Mouse (Mus musculus): ENCODE data around the gene Apoa2.

- TF ChIP-seq POLR2AphosphoS2 (IDR thresholded peaks at IDR 0.05; ENCODE audit: insufficient read length, low read depth), result no peak
- no peak for TF ChIP-seq MYOD1 (IDR thresholded peaks at IDR 0.05; ENCODE audit: control insufficient read depth in 1 of 3, insufficient read length in 2 of 3, low read depth in 2 of 3)
- no peak for TF ChIP-seq TCF12 (IDR thresholded peaks at IDR 0.05; ENCODE audit: insufficient read depth, poor library complexity, severe bottlenecking)
- no peak for TF ChIP-seq USF1 (IDR thresholded peaks at IDR 0.05; ENCODE audit: low read depth)
- no peak for TF ChIP-seq MAX (IDR thresholded peaks at IDR 0.05; ENCODE audit: low read depth)
- no peak for TF ChIP-seq POLR2A (IDR thresholded peaks at IDR 0.05; ENCODE audit: insufficient read length, low read depth)
Measured at GRCm38 (mm10) chr1:171204249-171204644, 20.6 kb upstream of the Apoa2 start.

All from myocyte (in vitro differentiated cells).